Mouse (Mus musculus) hindbrain, embryonic 12.5 days (tissue): ENCODE data around the gene Eif3l. TPM values are rescaled to one million over a fixed set of nuclear protein-coding genes. Genes with fewer than 3 reads are reported as not detected.

Experiments
- ATAC-seq: fragments of 200-750 bp; cut with Nextera tagmentation; 2 replicates; pipeline ENCODE4 v1.8.0; 2017; ENCODE audit warnings: moderate TSS enrichment; ENCODE audit not compliant: low FRiP score
- H3K27ac ChIP-seq: fragments of 300-500 bp; sonication (generic); 2 replicates; pipeline ENCODE4 v1.5.1; 2016; ENCODE audit warnings: mild to moderate bottlenecking
- H3K27me3 ChIP-seq: fragments of 300-500 bp; sonication (generic); 2 replicates; pipeline ENCODE4 v1.6.1; 2016; ENCODE audit warnings: mild to moderate bottlenecking
- H3K36me3 ChIP-seq: fragments of 300-500 bp; sonication (generic); 2 replicates; pipeline ENCODE4 v1.6.1; 2016; ENCODE audit warnings: mild to moderate bottlenecking
- H3K4me1 ChIP-seq: fragments of 300-500 bp; sonication (generic); 2 replicates; pipeline ENCODE4 v1.6.1; 2016
- H3K4me2 ChIP-seq: fragments of 300-500 bp; sonication (generic); replicated peaks from 2 replicates; pipeline ENCODE4 v1.6.1; 2016; ENCODE audit warnings: mild to moderate bottlenecking
- H3K4me3 ChIP-seq: fragments of 300-500 bp; sonication (generic); 2 replicates; pipeline ENCODE4 v1.5.1; 2016; ENCODE audit warnings: mild to moderate bottlenecking
- H3K9ac ChIP-seq: fragments of 300-500 bp; sonication (generic); 2 replicates; pipeline ENCODE4 v1.6.1; 2016; ENCODE audit warnings: mild to moderate bottlenecking, moderate library complexity
- H3K9me3 ChIP-seq: fragments of 300-500 bp; sonication (generic); replicated peaks from 2 replicates; pipeline ENCODE4 v1.6.1; 2016; ENCODE audit warnings: mild to moderate bottlenecking
- WGBS: fragments of 180-500 bp; shearing (Covaris S2); methylation state at CpG from one replicate; pipeline ENCODE4 v1.1.7; 2016; 5-methylcytosine and 5-hydroxymethylcytosine counted together
- polyA plus RNA-seq: library from polyadenylated mRNA; unstranded; fragments of >200 nt; fragmentation: Nextera tagmentation; extraction: Ambion mirVana; gene quantifications from 2 replicates; pipeline ENCODE4 v1.2.1, GENCODE M21; 2016

Gene Eif3l
- polyA plus RNA-seq, 1 experiment from 2014 or later, result 190 TPM

DNA sequence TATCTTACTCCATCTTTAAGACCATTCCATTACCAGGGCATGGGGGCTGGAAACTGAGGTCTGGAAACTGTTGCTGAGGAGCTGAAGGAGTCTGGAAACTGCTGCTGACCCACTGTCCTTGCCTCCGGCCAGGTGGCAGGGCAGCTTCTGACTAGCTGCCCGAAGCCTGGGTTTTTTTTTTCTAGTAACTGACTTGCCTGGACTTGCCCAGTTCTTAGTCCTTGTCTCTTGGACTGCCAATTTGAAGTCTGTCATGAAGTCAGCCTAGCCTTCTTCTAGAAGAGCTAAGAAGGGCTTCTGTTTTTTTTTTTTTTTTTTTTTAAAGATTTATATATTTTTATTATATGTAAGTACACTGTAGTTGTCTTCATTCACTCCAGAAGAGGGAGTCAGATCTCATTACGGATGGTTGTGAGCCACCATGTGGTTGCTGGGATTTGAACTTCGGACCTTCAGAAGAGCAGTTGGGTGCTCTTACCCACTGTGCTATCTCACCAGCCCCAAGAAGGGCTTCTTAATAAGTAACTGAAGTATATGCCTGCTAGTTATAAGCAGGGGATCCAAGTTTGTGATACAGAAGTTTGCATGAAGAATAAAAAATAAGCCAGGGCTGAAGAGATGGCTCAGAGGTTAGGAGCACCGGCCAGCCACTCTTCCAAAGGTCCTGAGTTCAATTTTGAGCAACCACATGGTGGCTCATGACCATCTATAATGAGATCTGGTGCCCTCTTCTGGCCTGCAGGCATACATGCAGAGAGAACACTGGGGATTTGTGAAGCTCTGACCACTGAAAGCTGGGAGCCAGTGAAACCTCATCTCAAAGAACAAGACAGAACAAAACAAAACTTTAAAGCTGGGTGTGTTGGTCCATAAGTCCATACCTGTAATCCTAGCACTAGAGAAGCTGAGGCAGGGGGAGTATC, 3.6 kb upstream of the Eif3l start:
- H3K27ac ChIP-seq, result no peak overlapping the region
- no peak overlapping the region for H3K9ac ChIP-seq
- H3K4me2 ChIP-seq, result no peak overlapping the region
- WGBS, result 70% methylated on average over 5 of the region's 5 CpGs
- H3K9me3 ChIP-seq, result no peaks in the 10 kb centered on the region
- H3K4me1 ChIP-seq, result peaks cover 10% of the 10 kb centered on the region
- no peak overlapping the region for H3K4me3 ChIP-seq
- peaks cover 4% of the 10 kb centered on the region; the same call in 1 of the 2 replicates for H3K27me3 ChIP-seq
- no peak for ATAC-seq
- peaks cover 1% of the 10 kb centered on the region; the same call in 1 of the 2 replicates for H3K36me3 ChIP-seq

DNA sequence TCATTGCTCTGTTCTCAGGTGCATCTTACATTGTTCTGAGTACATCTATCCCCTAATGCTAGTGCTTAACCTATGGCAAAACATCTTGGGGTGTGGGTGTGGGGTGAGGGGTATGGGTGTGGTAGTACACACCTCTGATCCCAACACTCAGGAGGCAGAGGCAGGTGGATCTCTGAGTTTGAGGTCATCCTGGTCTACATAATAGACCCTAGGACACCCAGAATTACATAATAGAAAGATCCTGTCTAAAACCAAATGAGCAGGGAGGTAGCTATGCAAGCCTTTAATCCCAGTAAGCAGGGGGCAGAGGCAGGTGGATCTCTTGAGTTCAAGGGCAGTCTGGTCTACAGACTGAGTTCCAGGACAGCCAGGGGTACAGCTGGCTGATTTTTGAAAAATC, 1.2 kb upstream of the Eif3l start:
- no peak overlapping the region for H3K4me2 ChIP-seq
- H3K4me1 ChIP-seq, result peaks cover 10% of the 10 kb centered on the region
- H3K9me3 ChIP-seq, result no peaks in the 10 kb centered on the region
- H3K27me3 ChIP-seq, result no peaks in the 10 kb centered on the region
- H3K36me3 ChIP-seq, result peaks cover 25% of the 10 kb centered on the region
- ATAC-seq, result no peak
- no peak overlapping the region for H3K27ac ChIP-seq
- H3K4me3 ChIP-seq, result no peak overlapping the region
- no peak overlapping the region for H3K9ac ChIP-seq

DNA sequence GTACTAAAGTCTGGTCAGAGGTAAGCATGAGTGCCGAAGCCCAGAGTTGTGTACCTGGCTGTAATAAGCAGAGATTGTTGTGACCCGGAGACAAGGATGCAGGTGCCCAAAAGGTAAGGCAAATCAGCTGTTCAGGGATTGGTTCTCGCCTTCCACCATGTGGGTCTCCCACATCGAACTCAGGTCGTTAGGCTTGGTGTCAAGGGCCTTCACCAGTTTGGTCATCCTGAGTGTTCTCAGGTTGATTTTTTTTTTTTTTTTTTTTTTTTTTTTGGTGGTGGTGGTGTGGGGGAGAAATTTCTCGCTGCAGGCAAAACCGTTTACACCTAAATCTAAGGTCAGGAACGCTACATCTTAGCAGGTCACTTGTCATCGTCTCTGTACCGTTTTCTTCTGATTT, 533 bp upstream of the Eif3l start:
- peak overlapping the region; percentile 94 for H3K4me2 ChIP-seq
- WGBS, result 37% methylated on average over 10 of the region's 10 CpGs
- H3K27me3 ChIP-seq, result no peaks in the 10 kb centered on the region
- ATAC-seq, result no peak
- H3K4me3 ChIP-seq, result peak overlapping the region; percentile 90
- peaks cover 10% of the 10 kb centered on the region for H3K4me1 ChIP-seq
- no peaks in the 10 kb centered on the region for H3K9me3 ChIP-seq
- no peak overlapping the region for H3K9ac ChIP-seq
- H3K27ac ChIP-seq, result peak overlapping the region; percentile 66; the same call in 1 of the 2 replicates
- peaks cover 32% of the 10 kb centered on the region for H3K36me3 ChIP-seq

DNA sequence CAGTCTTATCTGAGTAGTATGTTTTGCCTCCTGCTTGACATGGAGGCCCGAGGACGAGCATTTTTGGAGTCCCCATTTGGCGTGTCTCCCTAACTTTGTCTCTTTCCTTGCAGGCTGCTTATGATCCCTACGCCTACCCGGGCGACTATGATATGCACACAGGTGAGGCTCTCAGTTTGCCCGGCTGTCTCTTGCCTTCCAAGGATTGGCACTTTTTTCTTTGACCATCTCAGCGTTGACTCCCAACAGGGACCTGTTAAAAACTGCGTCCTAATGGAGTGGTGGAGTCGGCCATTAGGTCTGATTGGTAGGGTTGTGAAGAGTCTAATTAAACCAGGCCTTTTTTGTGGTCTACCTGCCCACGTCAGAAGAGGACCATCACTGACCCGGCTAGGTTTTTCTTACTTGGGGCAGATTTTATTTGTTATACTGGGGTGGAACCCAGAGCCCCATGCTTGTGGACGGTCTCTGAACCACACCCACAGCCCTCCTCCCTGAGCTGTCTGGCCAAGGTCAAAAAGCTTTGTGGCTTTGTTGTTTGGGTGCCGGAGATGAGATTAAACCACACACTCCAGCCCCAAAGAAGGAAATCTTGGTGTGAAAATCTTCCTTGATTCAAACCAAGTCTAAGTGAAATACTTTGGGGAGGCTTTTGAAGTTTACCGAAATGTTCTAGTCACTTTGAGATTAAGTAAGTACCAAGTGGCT, 833 bp downstream of the Eif3l start:
- WGBS, result 42% methylated on average over 15 of the region's 15 CpGs
- Histone ChIP-seq H3K4me2 (peak overlapping the region; percentile 94), H3K9me3 (no peaks in the 10 kb centered on the region), H3K4me1 (peaks cover 10% of the 10 kb centered on the region), H3K9ac (peak overlapping the region; percentile 90), H3K27ac (no peak overlapping the region), H3K4me3 (peak overlapping the region; percentile 90), H3K36me3 (peaks cover 44% of the 10 kb centered on the region), H3K27me3 (no peaks in the 10 kb centered on the region)
- ATAC-seq, result no peak

DNA sequence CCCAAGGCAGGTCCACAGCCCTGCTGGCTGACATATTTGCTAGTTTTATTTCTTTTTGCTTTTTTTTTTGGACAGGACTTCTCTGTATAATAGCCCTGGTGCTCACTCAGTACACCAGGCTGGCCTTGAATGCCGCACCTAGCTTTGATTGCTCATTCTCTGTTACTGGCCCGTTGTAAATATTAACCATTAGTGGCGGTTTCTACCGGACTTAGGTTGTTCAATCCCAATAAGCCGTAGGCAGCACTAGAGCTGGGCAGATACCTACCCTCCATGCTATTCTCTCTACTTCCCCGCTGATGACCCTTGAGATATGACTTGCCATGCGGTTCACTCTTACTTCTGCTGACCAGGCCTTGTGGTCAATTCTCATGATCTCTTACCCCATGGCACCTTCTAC, 4.6 kb downstream of the Eif3l start:
- 98% methylated on average over 7 of the region's 7 CpGs for WGBS
- Histone ChIP-seq H3K4me2 (no peak overlapping the region), H3K27me3 (no peaks in the 10 kb centered on the region), H3K36me3 (peaks cover 81% of the 10 kb centered on the region), H3K4me1 (peaks cover 9% of the 10 kb centered on the region), H3K27ac (no peak overlapping the region), H3K9ac (no peak overlapping the region), H3K9me3 (no peaks in the 10 kb centered on the region), H3K4me3 (no peak overlapping the region)
- ATAC-seq, result no peak

DNA sequence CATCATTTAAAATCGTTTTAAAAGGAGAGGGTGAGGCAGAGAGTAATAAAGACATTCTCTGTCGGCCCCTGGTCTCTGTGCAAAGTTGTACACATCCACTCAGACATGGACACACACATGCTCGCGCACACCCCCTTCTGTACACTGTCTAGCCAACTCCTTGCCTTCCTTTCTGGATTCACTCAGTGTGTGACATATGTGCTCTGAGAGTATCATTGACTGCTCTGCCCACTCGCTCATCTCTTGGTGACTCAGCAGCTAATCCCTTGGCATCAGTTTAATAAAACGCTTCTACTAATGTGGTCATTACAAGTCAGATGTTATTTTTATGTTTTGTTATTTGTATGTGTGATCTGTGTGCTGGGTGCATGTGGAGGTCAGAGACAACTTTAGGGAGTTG, 17.3 kb downstream of the Eif3l start:
- H3K36me3 ChIP-seq, result peaks cover 85% of the 10 kb centered on the region
- no peak for ATAC-seq

DNA sequence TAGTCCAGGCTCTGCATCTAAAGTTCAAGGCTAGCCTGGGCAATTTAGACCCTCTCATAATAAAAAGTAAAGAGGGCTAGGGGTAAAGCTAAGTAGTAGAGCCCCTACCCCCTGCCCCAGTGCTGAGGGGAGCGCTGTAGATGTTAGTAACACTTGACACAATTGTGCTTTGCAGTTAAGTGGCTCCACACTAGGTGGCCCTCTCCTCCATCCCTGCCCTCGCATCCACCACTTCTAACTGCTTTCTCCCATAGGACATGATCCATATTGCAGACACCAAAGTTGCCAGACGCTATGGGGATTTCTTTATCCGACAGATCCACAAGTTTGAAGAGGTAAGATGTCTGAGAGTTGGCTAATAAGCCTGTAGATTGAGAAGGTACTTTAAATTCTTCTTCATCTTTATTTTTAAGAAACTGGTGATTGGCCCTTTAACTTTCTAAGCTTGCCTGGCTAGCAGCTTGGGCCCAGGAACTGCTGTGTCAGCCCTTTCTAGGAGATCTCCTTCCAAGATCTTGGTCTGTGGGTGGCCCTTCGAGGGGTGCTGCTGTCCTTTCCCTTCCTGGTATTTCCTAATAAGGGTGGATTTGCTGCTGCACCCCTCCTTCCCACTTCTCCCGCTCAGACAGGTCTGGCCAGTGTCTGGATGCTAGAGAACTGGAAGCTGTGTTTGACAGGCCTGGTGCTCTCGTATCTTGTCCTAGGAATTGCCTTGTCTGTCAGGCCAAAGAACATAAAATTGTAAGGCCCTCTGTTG, 18.3 kb downstream of the Eif3l start:
- H3K27me3 ChIP-seq, result no peaks in the 10 kb centered on the region
- peaks cover 78% of the 10 kb centered on the region for H3K36me3 ChIP-seq
- no peaks in the 10 kb centered on the region for H3K9me3 ChIP-seq
- 0 out of 2 replicates have a peak, but pooled peaks cover 5% of the 10 kb centered on the region for H3K4me1 ChIP-seq
- no peak overlapping the region for H3K4me2 ChIP-seq
- H3K27ac ChIP-seq, result no peak overlapping the region
- 82% methylated on average over 7 of the region's 7 CpGs for WGBS
- H3K9ac ChIP-seq, result no peak overlapping the region
- H3K4me3 ChIP-seq, result no peak overlapping the region
- ATAC-seq, result no peak

More for the DNA sequence above, 17.3 kb downstream of the Eif3l start:
- Histone ChIP-seq H3K4me3 (no peak overlapping the region), H3K9ac (no peak overlapping the region), H3K27ac (no peak overlapping the region), H3K9me3 (no peaks in the 10 kb centered on the region), H3K4me1 (0 out of 2 replicates have a peak, but pooled peaks cover 3% of the 10 kb centered on the region), H3K4me2 (no peak overlapping the region), H3K27me3 (no peaks in the 10 kb centered on the region)
- WGBS, result 92% methylated on average over 6 of the region's 6 CpGs

DNA sequence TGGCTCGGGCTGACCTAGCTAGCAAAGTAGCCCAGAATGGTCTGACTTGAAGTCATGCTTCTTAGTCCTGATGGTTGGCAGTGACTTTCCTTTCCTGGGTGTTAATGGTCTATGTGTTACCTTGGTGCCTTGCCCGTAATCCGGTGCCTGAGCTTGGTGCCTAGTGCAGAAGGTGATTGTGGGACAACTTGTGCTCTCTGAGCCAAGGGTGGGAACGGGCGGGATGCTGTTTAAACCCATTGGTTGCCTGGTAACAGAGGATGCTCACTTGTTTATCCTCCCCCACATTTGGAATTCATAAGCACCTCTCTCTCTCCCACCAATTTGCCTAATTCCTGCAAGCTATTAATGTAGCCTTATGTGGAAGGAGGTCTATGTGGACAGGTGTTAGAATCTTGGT, 20.5 kb downstream of the Eif3l start:
- no peak overlapping the region for H3K27ac ChIP-seq
- no peaks in the 10 kb centered on the region for H3K27me3 ChIP-seq
- no peak for ATAC-seq
- H3K36me3 ChIP-seq, result peaks cover 56% of the 10 kb centered on the region
- H3K4me2 ChIP-seq, result no peak overlapping the region
- WGBS, result 94% methylated on average over 5 of the region's 5 CpGs
- 0 out of 2 replicates have a peak, but pooled peaks cover 5% of the 10 kb centered on the region for H3K4me1 ChIP-seq
- no peak overlapping the region for H3K4me3 ChIP-seq
- no peaks in the 10 kb centered on the region for H3K9me3 ChIP-seq
- no peak overlapping the region for H3K9ac ChIP-seq

DNA sequence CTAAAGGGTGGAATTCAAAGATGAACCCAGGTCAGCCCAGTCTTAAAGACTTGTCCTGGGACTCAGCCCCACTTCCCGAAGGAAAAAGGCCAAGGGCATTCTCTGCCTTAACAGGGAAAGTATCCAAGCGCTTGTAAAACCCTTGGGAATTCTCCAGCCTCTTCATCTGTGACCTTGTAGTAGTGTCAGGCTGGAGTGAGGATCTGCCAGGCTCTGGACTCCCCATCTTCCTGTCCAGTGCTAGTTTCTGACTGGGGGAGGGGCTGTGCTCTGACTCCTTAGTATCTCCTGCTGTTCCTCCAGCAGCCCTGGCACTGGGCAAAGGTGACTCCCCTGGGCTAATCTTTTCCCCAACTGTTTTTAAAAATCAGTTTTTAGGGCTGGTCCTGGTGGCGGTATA, 21.6 kb downstream of the Eif3l start:
- Histone ChIP-seq H3K27ac (no peak overlapping the region), H3K27me3 (no peaks in the 10 kb centered on the region), H3K36me3 (peaks cover 46% of the 10 kb centered on the region), H3K4me3 (no peak overlapping the region), H3K9ac (no peak overlapping the region), H3K4me2 (no peak overlapping the region), H3K4me1 (peaks cover 7% of the 10 kb centered on the region; the same call in 1 of the 2 replicates), H3K9me3 (no peaks in the 10 kb centered on the region)
- 61% methylated on average over 3 of the region's 3 CpGs for WGBS
- ATAC-seq, result no peak

DNA sequence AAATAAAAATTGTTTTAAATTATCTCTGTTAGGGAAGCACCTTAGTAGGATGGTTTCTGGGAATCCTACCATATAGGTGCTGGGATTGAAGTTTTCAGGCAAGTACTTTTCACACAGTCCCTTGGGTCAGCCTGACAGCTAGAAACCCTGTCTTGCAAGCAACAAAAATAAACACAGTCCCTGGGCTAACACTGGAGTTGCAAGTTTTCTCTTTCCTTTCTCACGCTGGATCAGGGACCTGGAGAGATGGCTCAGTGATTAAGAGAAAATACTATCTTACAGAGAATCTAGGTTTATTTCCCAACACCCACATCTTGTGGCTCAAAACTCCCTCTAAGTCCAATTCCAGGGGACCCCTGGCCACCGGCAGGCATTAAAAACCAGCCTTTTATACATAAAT, 22.2 kb downstream of the Eif3l start:
- Histone ChIP-seq H3K9ac (no peak overlapping the region), H3K4me2 (no peak overlapping the region), H3K36me3 (peaks cover 41% of the 10 kb centered on the region), H3K9me3 (no peaks in the 10 kb centered on the region), H3K4me3 (no peak overlapping the region), H3K27me3 (no peaks in the 10 kb centered on the region), H3K27ac (0 out of 2 replicates have a peak overlapping the region, but pooled peaks have one; percentile 23), H3K4me1 (peaks cover 8% of the 10 kb centered on the region; the same call in 1 of the 2 replicates)
- 46% methylated on average over 2 of the region's 2 CpGs for WGBS
- ATAC-seq, result no peak

DNA sequence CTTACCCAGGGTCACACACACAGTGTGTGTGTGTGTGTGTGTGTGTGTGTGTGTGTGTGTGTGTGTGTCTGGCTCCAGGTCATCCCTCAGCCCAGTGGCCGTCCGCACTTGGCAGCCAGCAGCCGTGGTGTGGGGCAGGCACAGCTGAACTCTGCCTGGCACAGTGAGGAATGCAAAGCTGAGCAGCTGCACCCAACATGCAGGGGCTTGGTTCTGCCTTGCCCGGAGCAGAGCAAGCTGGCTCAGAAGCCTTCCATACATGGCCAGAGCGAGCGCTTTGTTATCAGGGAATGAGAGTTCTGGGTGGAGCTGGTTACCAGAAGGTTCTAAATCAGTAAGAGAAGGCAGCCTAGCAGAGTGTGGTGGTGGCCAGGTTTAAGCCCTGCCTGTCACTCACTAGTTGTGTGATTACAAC, 22.6 kb downstream of the Eif3l start:
- Histone ChIP-seq H3K4me2 (no peak overlapping the region), H3K4me1 (peaks cover 8% of the 10 kb centered on the region; the same call in 1 of the 2 replicates), H3K36me3 (peaks cover 36% of the 10 kb centered on the region), H3K27me3 (no peaks in the 10 kb centered on the region), H3K9ac (no peak overlapping the region), H3K4me3 (no peak overlapping the region), H3K9me3 (no peaks in the 10 kb centered on the region), H3K27ac (peak overlapping the region; percentile 23; the same call in 1 of the 2 replicates)
- WGBS, result 52% methylated on average over 6 of the region's 6 CpGs
- no peak for ATAC-seq

DNA sequence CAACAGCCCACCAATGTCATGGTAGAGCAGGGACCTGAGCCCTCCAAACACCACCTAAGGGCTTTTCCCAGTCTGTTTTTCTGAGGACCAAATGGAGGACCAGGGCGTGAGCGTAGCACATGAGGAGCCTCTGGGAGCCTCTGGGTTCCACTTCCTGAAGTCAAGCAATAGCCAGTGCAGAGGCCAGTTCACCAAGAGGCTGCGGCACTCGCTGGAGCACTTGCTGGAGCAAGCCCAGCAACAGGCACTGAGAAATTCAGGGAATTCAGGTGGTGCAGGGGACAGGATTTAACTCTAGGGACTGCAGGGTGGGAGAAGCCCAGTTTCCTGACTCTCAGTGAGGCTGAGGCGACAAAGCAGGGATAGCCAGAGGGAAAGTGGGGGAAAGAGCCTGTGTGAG, 23.2 kb downstream of the Eif3l start:
- Histone ChIP-seq H3K27me3 (no peaks in the 10 kb centered on the region), H3K27ac (no peak overlapping the region), H3K9me3 (no peaks in the 10 kb centered on the region), H3K4me3 (no peak overlapping the region), H3K36me3 (peaks cover 30% of the 10 kb centered on the region), H3K4me1 (peaks cover 8% of the 10 kb centered on the region; the same call in 1 of the 2 replicates), H3K9ac (no peak overlapping the region), H3K4me2 (no peak overlapping the region)
- 64% methylated on average over 5 of the region's 5 CpGs for WGBS
- ATAC-seq, result no peak
